Mouse (Mus musculus) midbrain, embryonic 14.5 days (tissue): ENCODE results near the gene Gm26897. TPM values are rescaled to one million over a fixed set of nuclear protein-coding genes. Genes with fewer than 3 reads are reported as not detected.

ENCODE experiments used
- ATAC-seq: fragments of 200-750 bp; cut with Nextera tagmentation; 2 replicates; pipeline ENCODE4 v1.8.0; 2017; ENCODE audit warnings: moderate number of reproducible peaks, moderate library complexity; ENCODE audit not compliant: low FRiP score, low TSS enrichment
- DNase-seq: peaks from one replicate; pipeline ENCODE4 v3.0.0-alpha.2; 2015
- H3K27ac ChIP-seq: fragments of 300-500 bp; sonication (generic); replicated peaks from 2 replicates; pipeline ENCODE4 v1.5.1; 2014; ENCODE audit warnings: mild to moderate bottlenecking, low read depth, low read length, moderate library complexity
- H3K27me3 ChIP-seq: fragments of 300-500 bp; sonication (generic); 2 replicates; pipeline ENCODE4 v1.6.1; 2014; ENCODE audit warnings: low read length, control low read depth, mixed read lengths; ENCODE audit not compliant: control insufficient read depth, insufficient read depth
- H3K36me3 ChIP-seq: fragments of 300-500 bp; sonication (generic); 2 replicates; pipeline ENCODE4 v1.6.1; 2014; ENCODE audit warnings: low read length, control low read depth; ENCODE audit not compliant: control insufficient read depth, insufficient read depth
- H3K4me1 ChIP-seq: fragments of 300-500 bp; sonication (generic); 2 replicates; pipeline ENCODE4 v1.6.1; 2014; ENCODE audit warnings: mild to moderate bottlenecking, antibody characterized with exemption, low read length, control low read depth; ENCODE audit not compliant: control insufficient read depth, insufficient read depth
- H3K4me2 ChIP-seq: fragments of 300-500 bp; sonication (generic); 2 replicates; pipeline ENCODE4 v1.6.1; 2014; ENCODE audit warnings: mild to moderate bottlenecking, low read length, moderate library complexity
- H3K4me3 ChIP-seq: fragments of 300-500 bp; sonication (generic); replicated peaks from 2 replicates; pipeline ENCODE4 v1.5.1; 2014; ENCODE audit warnings: low read depth, low read length
- H3K9ac ChIP-seq: fragments of 300-500 bp; sonication (generic); replicated peaks from 2 replicates; pipeline ENCODE4 v1.6.1; 2014; ENCODE audit warnings: mild to moderate bottlenecking, low read length, moderate library complexity
- H3K9me3 ChIP-seq: fragments of 300-500 bp; sonication (generic); 2 replicates; pipeline ENCODE4 v1.6.1; 2016; ENCODE audit warnings: low read length, control low read depth, mixed read lengths; ENCODE audit not compliant: control insufficient read depth
- WGBS: fragments of 180-500 bp; shearing (Covaris S2); extraction: QIAGEN DNeasy Blood & Tissue Kit; methylation state at CpG from one replicate; pipeline ENCODE4 v1.1.7; 2014; 5-methylcytosine and 5-hydroxymethylcytosine counted together
- polyA plus RNA-seq: library from polyadenylated mRNA; unstranded; fragments of >200 nt; fragmentation: Nextera tagmentation; extraction: Ambion mirVana; gene quantifications from 2 replicates; pipeline ENCODE4 v1.2.1, GENCODE M21; 2014

The Gm26897 gene
- polyA plus RNA-seq, 1 experiment from 2014 or later: not detected

DNA sequence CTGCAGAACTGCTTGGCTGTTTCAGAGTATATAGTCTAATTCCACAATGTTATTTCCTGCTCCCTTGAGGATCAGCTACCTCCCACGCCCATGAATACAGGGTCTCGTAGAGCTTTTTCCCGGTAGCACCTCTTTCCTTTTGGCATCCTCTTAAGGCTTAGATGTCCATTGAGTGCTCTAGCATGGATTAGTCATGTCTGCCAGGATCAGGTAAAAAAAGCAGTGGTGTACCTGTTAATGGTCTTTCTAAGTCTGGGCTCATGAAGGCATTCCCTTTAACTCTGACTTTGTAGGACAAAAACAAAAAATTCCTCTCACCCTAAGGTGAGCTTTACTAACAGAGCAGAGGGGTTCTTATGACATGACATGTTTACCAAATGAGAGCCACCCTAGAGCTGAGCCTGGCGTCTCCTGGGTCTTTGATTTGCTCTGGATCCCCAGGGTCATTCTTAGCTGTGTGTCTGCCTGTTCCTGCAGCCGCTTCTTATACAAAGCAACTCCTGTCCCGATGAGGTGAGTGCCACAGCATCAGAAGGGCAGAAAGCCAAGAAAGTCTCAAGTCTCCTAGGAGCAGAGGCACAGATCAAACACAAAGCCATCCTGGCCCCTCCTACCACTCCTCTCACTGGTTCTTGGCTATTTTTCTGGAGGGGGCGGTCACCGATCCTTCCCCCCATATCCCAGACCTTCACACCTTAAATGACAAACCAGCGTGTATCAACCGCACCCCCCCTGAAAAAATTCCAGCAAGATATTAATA is 27.2 kb downstream of the Gm26897 start:
- 13% methylated on average over 10 of the region's 10 CpGs for WGBS
- DNase-seq: peak; percentile 81

DNA sequence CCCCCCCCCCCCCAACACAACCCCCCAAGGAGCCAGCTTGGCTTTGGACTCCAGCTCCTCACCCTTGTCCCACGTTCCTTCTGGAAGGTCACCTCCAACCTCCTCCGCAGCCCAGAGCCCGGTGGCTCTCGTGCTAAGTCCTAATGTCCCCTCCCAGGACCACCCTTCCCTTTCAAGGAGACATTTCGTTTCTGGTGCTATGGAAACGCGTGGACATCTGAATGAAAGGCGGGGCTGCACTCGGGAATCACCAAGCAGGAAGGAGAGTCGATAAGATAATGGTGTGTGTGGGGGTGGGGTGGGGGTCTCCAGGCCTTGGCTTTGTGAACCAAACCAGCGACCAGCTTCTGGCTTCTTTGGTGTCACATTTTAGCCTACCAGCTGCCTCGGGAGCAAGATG is 27.9 kb downstream of the Gm26897 start:
- H3K27ac ChIP-seq: peak overlapping the region; percentile 92
- no peaks in the 10 kb centered on the region for H3K9me3 ChIP-seq
- peaks cover 39% of the 10 kb centered on the region for H3K4me1 ChIP-seq
- no peaks in the 10 kb centered on the region for H3K36me3 ChIP-seq
- H3K9ac ChIP-seq: peak overlapping the region; percentile 36
- WGBS: under 1% methylated on average over 12 of the region's 12 CpGs
- ATAC-seq: peak; percentile 48; the same call in 1 of the 2 replicates
- no peaks in the 10 kb centered on the region for H3K27me3 ChIP-seq
- H3K4me2 ChIP-seq: peak overlapping the region; percentile 49
- peak overlapping the region; percentile 24 for H3K4me3 ChIP-seq
- peak; percentile 86 for DNase-seq

More for the DNA sequence above, 27.2 kb downstream of the Gm26897 start:
- Histone ChIP-seq H3K9me3 (no peaks in the 10 kb centered on the region), H3K4me2 (peak overlapping the region; percentile 49), H3K4me1 (peaks cover 39% of the 10 kb centered on the region), H3K27me3 (no peaks in the 10 kb centered on the region), H3K27ac (peak overlapping the region; percentile 92), H3K9ac (peak overlapping the region; percentile 36), H3K36me3 (no peaks in the 10 kb centered on the region), H3K4me3 (peak overlapping the region; percentile 24)
- ATAC-seq: peak; percentile 48; the same call in 1 of the 2 replicates

DNA sequence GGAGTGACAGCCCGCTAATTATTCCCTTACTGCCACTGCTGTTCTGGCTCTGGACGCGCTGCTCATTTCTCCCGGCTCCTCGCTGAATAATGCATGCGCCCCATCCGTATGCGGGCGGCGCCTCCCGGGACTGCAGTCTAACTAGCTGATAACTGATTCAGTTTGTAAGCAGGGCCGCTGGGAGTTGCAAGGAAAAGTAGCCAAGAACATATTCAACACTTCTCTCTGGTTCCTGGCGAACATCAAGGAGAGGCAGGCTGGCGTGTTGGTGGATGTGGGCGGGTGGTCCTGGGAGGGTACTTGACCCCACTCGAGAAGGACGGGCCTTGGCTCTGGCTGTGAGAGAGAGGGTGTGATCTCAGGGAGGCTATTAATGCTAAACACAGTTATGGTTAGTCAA is 28.4 kb downstream of the Gm26897 start:
- H3K4me2 ChIP-seq: peak overlapping the region; percentile 49
- 1% methylated on average over 17 of the region's 17 CpGs for WGBS
- H3K9me3 ChIP-seq: no peaks in the 10 kb centered on the region
- peak; percentile 94 for DNase-seq
- H3K27ac ChIP-seq: peak overlapping the region; percentile 92
- no peaks in the 10 kb centered on the region for H3K27me3 ChIP-seq
- H3K4me1 ChIP-seq: peaks cover 39% of the 10 kb centered on the region
- no peak overlapping the region; the same call in 1 of the 2 replicates for H3K4me3 ChIP-seq
- H3K36me3 ChIP-seq: no peaks in the 10 kb centered on the region
- H3K9ac ChIP-seq: no peak overlapping the region
- peak; percentile 86 for ATAC-seq

DNA sequence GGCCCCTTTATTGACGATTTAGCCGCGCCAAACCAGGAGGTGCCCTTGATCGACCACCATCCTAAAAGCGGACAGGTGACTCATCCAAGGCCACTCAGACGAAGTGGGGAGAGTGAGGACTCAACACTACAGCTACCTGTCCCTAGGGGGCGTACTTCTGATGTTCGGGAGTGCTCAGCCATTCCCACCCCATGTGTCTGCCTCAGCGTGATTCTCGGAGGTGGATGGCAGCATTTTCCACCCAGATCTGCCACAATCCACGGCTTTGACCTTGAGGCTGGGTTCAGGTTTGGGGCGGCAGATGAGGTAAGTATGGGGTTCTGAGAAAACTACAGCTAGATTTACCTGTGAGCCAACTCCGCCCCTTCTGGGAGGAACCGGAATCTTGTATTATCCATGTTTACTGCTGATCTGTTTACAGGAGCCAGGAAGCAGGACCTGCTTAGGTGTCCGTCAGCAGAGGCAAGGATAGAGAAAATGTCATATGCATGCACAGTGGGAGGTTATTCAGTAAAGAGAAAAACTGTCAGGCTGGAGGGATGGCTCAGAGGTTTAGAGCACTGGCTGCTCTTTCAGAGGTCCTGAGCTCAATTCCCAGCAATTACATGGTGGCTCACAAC is 32.1 kb downstream of the Gm26897 start:
- ATAC-seq (no peak), DNase-seq (no peak)
- Histone ChIP-seq H3K27me3 (no peaks in the 10 kb centered on the region), H3K4me2 (no peak overlapping the region), H3K4me3 (no peak overlapping the region), H3K9me3 (no peaks in the 10 kb centered on the region), H3K4me1 (peaks cover 42% of the 10 kb centered on the region), H3K36me3 (no peaks in the 10 kb centered on the region), H3K9ac (no peak overlapping the region), H3K27ac (no peak overlapping the region)
- 81% methylated on average over 15 of the region's 15 CpGs for WGBS

DNA sequence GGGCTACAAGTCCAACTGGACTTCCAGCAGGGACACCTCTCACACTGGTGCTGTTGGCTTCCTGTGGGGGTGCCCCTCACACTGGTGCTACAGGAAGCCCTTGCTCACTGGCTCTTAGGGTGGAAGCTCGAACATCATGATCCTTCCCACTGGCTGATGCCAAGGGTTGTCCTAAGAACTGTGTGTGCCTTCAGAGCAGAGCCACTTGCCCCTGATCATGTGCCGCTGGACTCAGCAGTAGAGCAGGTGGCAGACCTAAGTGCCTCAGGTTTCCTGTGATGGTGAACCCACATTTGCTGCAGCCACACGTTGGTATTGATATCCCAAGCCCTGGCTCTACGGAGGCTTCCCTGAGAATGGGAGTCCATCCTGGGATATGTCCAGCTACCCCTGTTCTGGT is 33.0 kb downstream of the Gm26897 start:
- H3K9me3 ChIP-seq: no peaks in the 10 kb centered on the region
- DNase-seq: no peak
- H3K9ac ChIP-seq: no peak overlapping the region
- WGBS: 86% methylated on average over 4 of the region's 4 CpGs
- H3K36me3 ChIP-seq: no peaks in the 10 kb centered on the region
- no peak for ATAC-seq
- H3K4me2 ChIP-seq: no peak overlapping the region
- no peaks in the 10 kb centered on the region for H3K27me3 ChIP-seq
- H3K4me3 ChIP-seq: no peak overlapping the region
- no peak overlapping the region for H3K27ac ChIP-seq
- H3K4me1 ChIP-seq: peaks cover 33% of the 10 kb centered on the region

DNA sequence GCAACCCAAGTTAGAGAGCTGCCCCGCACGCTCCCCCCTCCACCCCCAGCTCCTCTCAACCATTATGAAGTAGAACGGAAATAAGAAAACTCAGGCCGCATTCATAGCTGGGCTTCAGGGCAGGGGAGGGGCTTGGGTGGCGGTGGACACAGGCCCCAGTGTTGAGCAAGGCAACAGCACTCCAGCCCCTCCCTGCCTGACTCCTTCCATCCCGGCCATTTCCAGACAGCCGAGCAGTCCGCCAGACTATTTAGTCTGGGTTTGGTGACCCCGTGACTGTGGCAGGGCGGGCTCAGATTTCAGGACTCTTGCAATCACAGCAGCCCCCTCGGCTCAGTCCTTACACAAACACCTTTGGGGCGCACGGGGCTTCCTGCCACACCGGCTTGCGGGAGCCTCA is 36.5 kb downstream of the Gm26897 start:
- WGBS: 8% methylated on average over 15 of the region's 15 CpGs
- peak overlapping the region; percentile 29; the same call in 1 of the 2 replicates for H3K4me2 ChIP-seq

DNA sequence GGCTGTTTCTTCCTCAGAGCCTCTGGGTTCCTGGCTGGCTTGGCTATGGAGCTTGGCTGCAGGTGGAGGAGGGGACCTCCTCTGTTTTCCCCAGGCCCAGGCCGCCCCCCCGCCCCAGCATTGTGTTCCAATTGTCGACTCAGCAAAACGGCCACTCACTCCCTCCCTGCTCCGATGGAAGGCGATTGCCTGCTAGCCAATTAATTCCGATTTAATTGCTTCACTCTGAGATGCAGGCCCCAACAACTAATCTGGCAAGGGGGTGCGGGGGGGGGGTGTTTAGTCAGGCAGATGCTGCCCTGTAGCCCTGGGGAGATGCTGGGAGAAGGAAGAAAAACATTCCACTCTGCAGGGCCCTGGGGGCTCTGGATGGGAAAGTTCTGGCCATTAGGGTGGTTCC is 38.4 kb downstream of the Gm26897 start:
- H3K27me3 ChIP-seq: no peaks in the 10 kb centered on the region
- ATAC-seq (0 out of 2 replicates have a peak, but pooled peaks have one; percentile 32), DNase-seq (peak; percentile 71)
- H3K4me2 ChIP-seq: no peak overlapping the region
- 11% methylated on average over 8 of the region's 8 CpGs for WGBS
- no peaks in the 10 kb centered on the region for H3K36me3 ChIP-seq
- H3K27ac ChIP-seq: peak overlapping the region; percentile 82
- H3K4me1 ChIP-seq: peaks cover 27% of the 10 kb centered on the region
- H3K4me3 ChIP-seq: no peak overlapping the region
- H3K9ac ChIP-seq: no peak overlapping the region
- no peaks in the 10 kb centered on the region for H3K9me3 ChIP-seq

More for the DNA sequence above, 36.5 kb downstream of the Gm26897 start:
- no peaks in the 10 kb centered on the region for H3K27me3 ChIP-seq
- peaks cover 27% of the 10 kb centered on the region for H3K4me1 ChIP-seq
- no peak overlapping the region for H3K4me3 ChIP-seq
- H3K27ac ChIP-seq: no peak overlapping the region
- DNase-seq (peak; percentile 41), ATAC-seq (no peak)
- no peaks in the 10 kb centered on the region for H3K9me3 ChIP-seq
- no peaks in the 10 kb centered on the region for H3K36me3 ChIP-seq
- H3K9ac ChIP-seq: no peak overlapping the region

DNA sequence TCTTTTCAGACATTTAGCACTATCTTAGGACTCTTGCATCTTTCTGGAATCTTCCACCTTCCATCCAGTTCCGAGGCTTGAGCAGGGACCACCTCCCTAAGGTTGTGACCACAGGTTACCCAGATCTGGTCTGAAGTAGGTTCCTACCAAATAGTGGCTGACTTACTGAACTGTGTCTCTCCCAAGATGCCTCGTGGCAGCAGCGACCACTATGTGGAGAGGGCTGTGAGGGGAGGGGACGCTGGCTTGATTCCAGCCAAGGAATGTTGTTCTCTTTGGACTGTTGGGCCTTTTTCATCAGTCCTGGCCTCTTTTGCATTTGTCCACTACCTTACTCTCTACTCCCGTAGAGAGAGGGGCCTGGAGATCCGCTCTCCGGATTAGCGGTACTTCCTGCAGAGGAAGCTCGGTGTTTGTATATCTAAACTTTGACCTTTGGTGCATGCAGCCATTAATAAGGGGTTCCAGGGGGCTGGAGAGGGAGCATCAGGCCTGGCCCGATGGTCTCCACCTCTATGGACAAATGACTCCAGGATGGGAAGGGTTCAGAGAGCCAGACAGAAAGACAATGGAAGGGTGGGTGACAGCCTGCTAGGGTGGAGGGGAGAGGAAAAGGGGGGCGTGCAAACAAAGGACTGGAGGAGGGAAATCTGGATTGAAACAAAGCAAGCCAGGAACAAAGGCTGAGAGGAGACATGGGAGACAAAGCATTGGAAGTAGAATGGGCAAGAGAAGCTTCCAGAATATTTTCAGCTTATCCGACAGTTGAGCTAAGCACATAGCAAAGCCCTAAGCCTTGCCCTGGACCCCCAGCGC is 39.1 kb downstream of the Gm26897 start:
- 0 out of 2 replicates have a peak, but pooled peaks have one; percentile 16 for ATAC-seq
- Histone ChIP-seq H3K9ac (no peak overlapping the region), H3K27me3 (no peaks in the 10 kb centered on the region), H3K36me3 (no peaks in the 10 kb centered on the region), H3K4me3 (no peak overlapping the region), H3K27ac (peak overlapping the region; percentile 82), H3K9me3 (no peaks in the 10 kb centered on the region), H3K4me2 (no peak overlapping the region), H3K4me1 (peaks cover 27% of the 10 kb centered on the region)
- WGBS: 23% methylated on average over 13 of the region's 13 CpGs
- DNase-seq: peak; percentile 46
